Mouse (Mus musculus) MEL (cell line): ENCODE data around the gene Wdr31. TPM values are rescaled to one million over a fixed set of nuclear protein-coding genes. Genes with fewer than 3 reads are reported as not detected.
A peak's percentile ranks its signal among the peaks of the same experiment; 100 is the strongest.

Experiments used
- DNase-seq: peaks from one replicate; pipeline ENCODE4 v3.0.0; 2011; ENCODE audit warnings: low read depth, low spot score
- H3K27ac ChIP-seq: 2 replicates; pipeline ENCODE4 v1.5.1; 2012; ENCODE audit warnings: low read depth, mild to moderate bottlenecking, control low read depth, low read length, moderate library complexity; ENCODE audit not compliant: control insufficient read depth
- H3K27me3 ChIP-seq, 2 experiments: fragments of 150-350 bp in 1 of 2; sonication (generic) in 1 of 2; 2 replicates each; pipeline ENCODE4 v1.6.1; 2012; ENCODE audit warnings: low read length in 2 of 2, mild to moderate bottlenecking in 2 of 2, improper control_type of control experiment in 1 of 2, moderate library complexity in 1 of 2; ENCODE audit not compliant: insufficient read depth in 2 of 2, control insufficient read depth in 1 of 2
- H3K36me3 ChIP-seq, 2 experiments: 2 replicates each; pipeline ENCODE4 v1.6.1; 2012 to 2014; ENCODE audit warnings: low read length in 2 of 2, improper control_type of control experiment in 1 of 2, inconsistent platforms in 1 of 2, mild to moderate bottlenecking in 1 of 2; ENCODE audit not compliant: insufficient read depth in 2 of 2, control insufficient read depth in 1 of 2
- H3K4me1 ChIP-seq, 2 experiments: fragments of 150-350 bp in 1 of 2; sonication (generic) in 1 of 2; 2 replicates each; pipeline ENCODE4 v1.6.1; 2012; ENCODE audit warnings: low read length in 2 of 2, improper control_type of control experiment in 1 of 2, mild to moderate bottlenecking in 1 of 2; ENCODE audit not compliant: insufficient read depth in 2 of 2, control insufficient read depth in 1 of 2
- H3K4me3 ChIP-seq, 2 experiments: fragments of 150-350 bp in 1 of 2; sonication (generic) in 1 of 2; 2 replicates each; pipeline ENCODE4 v1.5.1; 2012; ENCODE audit warnings: low read depth in 2 of 2, low read length in 2 of 2, mild to moderate bottlenecking in 2 of 2, moderate library complexity in 2 of 2, control low read depth in 1 of 2, improper control_type of control experiment in 1 of 2; ENCODE audit not compliant: control insufficient read depth in 1 of 2, insufficient read depth in 1 of 2
- H3K79me2 ChIP-seq: 2 replicates; pipeline ENCODE4 v1.6.1; 2012; ENCODE audit warnings: mild to moderate bottlenecking, low read length, moderate library complexity; ENCODE audit not compliant: control insufficient read depth, poor library complexity, insufficient read depth
- H3K9ac ChIP-seq: 2 replicates; pipeline ENCODE4 v1.6.1; 2012; ENCODE audit warnings: low read depth, mild to moderate bottlenecking, control low read depth, low read length, moderate library complexity; ENCODE audit not compliant: control insufficient read depth, poor library complexity, severe bottlenecking
- H3K9me3 ChIP-seq: fragments of 150-350 bp; sonication (generic); replicated peaks from 2 replicates; pipeline ENCODE4 v1.6.1; 2012; ENCODE audit warnings: mild to moderate bottlenecking, low read length, improper control_type of control experiment, moderate library complexity; ENCODE audit not compliant: insufficient read depth
- CHD2 ChIP-seq: IDR thresholded peaks from 2 replicates; pipeline ENCODE4 v1.6.1; 2011; ENCODE audit warnings: low read length, improper control_type of control experiment
- CTCF ChIP-seq, 3 experiments: IDR thresholded peaks in 2 of 3; conservative IDR thresholded peaks in 1 of 3; 2 replicates each; pipeline ENCODE4 v1.5.1; 2011 to 2012; ENCODE audit warnings: low read length in 3 of 3, low read depth in 2 of 3, mild to moderate bottlenecking in 2 of 3, improper control_type of control experiment in 1 of 3, inconsistent platforms in 1 of 3, mixed read lengths in 1 of 3, moderate library complexity in 1 of 3; ENCODE audit not compliant: control insufficient read depth in 1 of 3, insufficient read depth in 1 of 3, poor library complexity in 1 of 3, severe bottlenecking in 1 of 3
- E2F4 ChIP-seq: IDR thresholded peaks from 2 replicates; pipeline ENCODE4 v1.6.1; 2011; ENCODE audit warnings: low read depth, low read length, improper control_type of control experiment, borderline replicate concordance
- EP300 ChIP-seq, 2 experiments: IDR thresholded peaks; 2 replicates each; pipeline ENCODE4 v1.6.1; 2011; ENCODE audit warnings: improper control_type of control experiment in 2 of 2, low read length in 2 of 2, low read depth in 1 of 2, mild to moderate bottlenecking in 1 of 2
- GATA1 ChIP-seq: IDR thresholded peaks from 2 replicates; pipeline ENCODE4 v1.6.1; 2011; ENCODE audit warnings: low read depth, low read length, improper control_type of control experiment
- KAT2A ChIP-seq: conservative IDR thresholded peaks from 2 replicates; pipeline ENCODE4 v1.6.1; 2012; ENCODE audit warnings: low read depth, low read length, improper control_type of control experiment, inconsistent platforms
- MAX ChIP-seq: IDR thresholded peaks from 2 replicates; pipeline ENCODE4 v1.6.1; 2011; ENCODE audit warnings: low read length, improper control_type of control experiment
- MXI1 ChIP-seq: IDR thresholded peaks from 2 replicates; pipeline ENCODE4 v1.6.1; 2011; ENCODE audit warnings: mild to moderate bottlenecking, low read depth, low read length, improper control_type of control experiment
- NELFE ChIP-seq: IDR thresholded peaks from 2 replicates; pipeline ENCODE4 v1.6.1; 2011; ENCODE audit warnings: low read depth, low read length, improper control_type of control experiment
- POLR2A ChIP-seq, 2 experiments: IDR thresholded peaks; 2 replicates each; pipeline ENCODE4 v1.6.1; 2011 to 2012; ENCODE audit warnings: low read length in 2 of 2, mild to moderate bottlenecking in 2 of 2, control low read depth in 1 of 2, improper control_type of control experiment in 1 of 2, low read depth in 1 of 2, moderate library complexity in 1 of 2; ENCODE audit not compliant: control insufficient read depth in 1 of 2, insufficient read depth in 1 of 2, poor library complexity in 1 of 2
- RAD21 ChIP-seq: IDR thresholded peaks from 2 replicates; pipeline ENCODE4 v1.6.1; 2011; ENCODE audit warnings: mild to moderate bottlenecking, low read depth, low read length, improper control_type of control experiment
- RCOR1 ChIP-seq: IDR thresholded peaks from 2 replicates; pipeline ENCODE4 v1.6.1; 2012; ENCODE audit warnings: low read depth, mild to moderate bottlenecking, inconsistent platforms, low read length, improper control_type of control experiment
- SIN3A ChIP-seq: IDR thresholded peaks from 2 replicates; pipeline ENCODE4 v1.6.1; 2012; ENCODE audit warnings: low read length, improper control_type of control experiment, inconsistent platforms
- SMC3 ChIP-seq: IDR thresholded peaks from 2 replicates; pipeline ENCODE4 v1.6.1; 2011; ENCODE audit warnings: low read depth, low read length, improper control_type of control experiment
- TAL1 ChIP-seq: IDR thresholded peaks from 2 replicates; pipeline ENCODE4 v1.6.1; 2012; ENCODE audit warnings: mild to moderate bottlenecking, inconsistent platforms, low read length, moderate library complexity, mixed read lengths
- TBP ChIP-seq: IDR thresholded peaks from 2 replicates; pipeline ENCODE4 v1.8.0; 2011; ENCODE audit warnings: low read depth, low read length, improper control_type of control experiment
- TCF12 ChIP-seq: IDR thresholded peaks from 2 replicates; pipeline ENCODE4 v1.6.1; 2014; ENCODE audit warnings: low read depth, mild to moderate bottlenecking, inconsistent platforms, low read length, improper control_type of control experiment, moderate library complexity
- polyA plus RNA-seq, 2 experiments: library from polyadenylated mRNA; stranded (reverse) in 1 of 2; unstranded in 1 of 2; fragments of >175 nt in 1 of 2; fragments of >200 nt in 1 of 2; gene quantifications; 2 replicates each; pipeline versions ENCODE4 v1.2.1 to v1.2.4; 2012; ENCODE audit warnings: low replicate concordance in 2 of 2, low read depth in 1 of 2; ENCODE audit not compliant: insufficient read length in 2 of 2, insufficient read depth in 1 of 2, missing spikeins in 1 of 2
- total RNA-seq: library from RNA; depleted of rRNA; stranded (reverse); fragments of 300-350 nt; gene quantifications from 2 replicates; pipeline ENCODE4 v1.2.3, GENCODE M21; 2012

Gene Wdr31
- total and polyA plus RNA-seq, 3 experiments: 0.91 to 1.9 TPM; not detected in 1

DNA sequence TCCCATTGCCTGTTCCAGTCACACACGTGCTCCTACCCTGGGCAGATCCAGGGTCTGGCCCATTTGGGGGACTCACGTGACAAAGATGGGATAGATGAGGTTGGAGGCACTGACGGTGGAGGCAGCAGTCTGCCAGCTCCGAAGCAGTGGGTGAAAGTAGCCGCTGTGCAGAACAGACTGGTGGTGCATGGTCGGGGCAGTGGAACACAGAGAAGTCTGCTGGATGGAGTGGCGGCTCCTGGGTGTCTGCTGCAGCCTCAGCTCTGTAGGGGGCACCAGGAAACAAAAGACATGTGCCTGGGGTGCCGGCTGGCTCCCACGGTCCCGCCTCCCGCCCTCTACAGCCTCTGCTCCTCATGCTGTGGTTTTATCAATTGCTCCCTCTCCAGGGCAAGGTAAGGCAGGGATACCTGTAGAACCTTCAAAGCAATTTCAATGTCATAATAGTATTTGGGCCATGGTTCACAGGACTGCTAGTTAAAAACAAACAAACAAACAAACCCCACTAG, 43.4 kb upstream of the Wdr31 start:
- Histone ChIP-seq H3K79me2 (peaks cover 20% of the 10 kb centered on the region), H3K4me1 (peaks cover 39 to 42% of the 10 kb centered on the region in 2 experiments), H3K36me3 (peaks cover 5 to 40% of the 10 kb centered on the region in 2 experiments; a peak in 3 of 4 replicates), H3K9me3 (no peaks in the 10 kb centered on the region), H3K9ac (no peak overlapping the region), H3K27me3 (no peaks in the 10 kb centered on the region), H3K4me3 (no peak overlapping the region), H3K27ac (no peak overlapping the region)
- DNase-seq: peak; percentile 20
- TF ChIP-seq NELFE (no peak), CHD2 (no peak), SMC3 (no peak), E2F4 (no peak), KAT2A (no peak), TCF12 (no peak)

DNA sequence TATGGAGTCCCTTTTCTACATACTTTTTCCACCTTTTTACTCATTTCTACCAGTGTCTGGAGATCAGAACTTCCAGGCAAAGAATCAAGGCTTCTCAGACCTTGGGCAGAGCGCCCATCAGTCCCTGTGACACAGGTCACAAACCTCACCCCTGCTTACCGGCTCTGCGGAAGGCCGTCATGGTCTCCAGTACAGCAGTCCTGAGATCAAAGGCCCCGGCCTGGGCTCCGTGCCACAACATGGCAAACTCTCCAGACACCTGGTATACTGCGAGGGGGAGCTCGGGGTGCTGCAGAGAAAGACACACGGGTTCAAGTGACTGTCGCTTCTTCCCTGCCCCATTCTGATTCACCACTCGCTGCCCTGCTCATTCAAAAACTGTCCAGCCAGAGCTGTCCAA, 39.2 kb upstream of the Wdr31 start:
- Histone ChIP-seq H3K79me2 (no peaks in the 10 kb centered on the region), H3K27me3 (no peaks in the 10 kb centered on the region), H3K9ac (no peak overlapping the region), H3K4me1 (peaks cover under 1 to 1% of the 10 kb centered on the region in 2 experiments; a peak in 3 of 4 replicates), H3K27ac (no peak overlapping the region), H3K36me3 (peaks cover 0 to 11% of the 10 kb centered on the region in 2 experiments; a peak in 3 of 4 replicates), H3K9me3 (no peaks in the 10 kb centered on the region), H3K4me3 (no peak overlapping the region)
- TF ChIP-seq CTCF (IDR thresholded peaks at IDR 0.05 in 2 of 3, conservative IDR thresholded peaks at IDR 0.05 in 1 of 3; ENCODE audit: control insufficient read depth in 1 of 3, insufficient read depth in 1 of 3, low read depth in 2 of 3, low read length in 3 of 3, poor library complexity in 1 of 3, severe bottlenecking in 1 of 3) (no peak), RAD21 (no peak), GATA1 (no peak), EP300 (IDR thresholded peaks at IDR 0.05; ENCODE audit: low read depth in 1 of 2, low read length in 2 of 2) (no peak), TBP (no peak), POLR2A (IDR thresholded peaks at IDR 0.05; ENCODE audit: control insufficient read depth in 1 of 2, insufficient read depth in 1 of 2, low read depth in 1 of 2, low read length in 2 of 2, poor library complexity in 1 of 2) (no peak), MXI1 (no peak), SMC3 (no peak), MAX (no peak), RCOR1 (no peak)
- peak; percentile 5 for DNase-seq

DNA sequence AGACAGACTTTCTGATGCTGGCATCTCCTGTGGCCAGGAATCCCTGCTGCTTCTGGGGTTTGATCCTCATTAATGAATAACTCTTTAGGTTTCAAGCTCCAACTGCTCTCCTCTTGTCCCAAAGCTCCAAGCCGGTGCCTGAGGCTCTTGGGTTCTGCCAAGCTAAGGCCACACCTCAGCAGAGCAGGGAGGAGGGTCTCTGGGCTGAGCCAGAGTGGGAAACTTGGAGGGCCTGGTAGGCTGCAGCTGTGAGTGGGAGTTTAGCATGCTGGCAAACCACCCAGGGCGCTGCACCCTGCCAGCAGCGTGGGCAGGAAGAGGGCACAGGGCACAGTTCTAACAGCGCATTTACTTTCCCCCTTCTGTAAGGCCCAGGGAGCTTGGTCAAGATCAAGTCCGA, 38.1 kb upstream of the Wdr31 start:
- no peaks in the 10 kb centered on the region for H3K9me3 ChIP-seq
- peak; percentile 7 for DNase-seq
- no peak overlapping the region for H3K9ac ChIP-seq
- H3K79me2 ChIP-seq: no peaks in the 10 kb centered on the region
- no peaks in the 10 kb centered on the region for H3K4me1 ChIP-seq
- H3K27me3 ChIP-seq: no peaks in the 10 kb centered on the region
- H3K36me3 ChIP-seq: peaks cover 0 to 11% of the 10 kb centered on the region in 2 experiments; a peak in 2 of 4 replicates
- TF ChIP-seq SIN3A (no peak), TAL1 (no peak), TBP (no peak), GATA1 (no peak)
- TF ChIP-seq, all 39 proteins: peak for 0
- H3K27ac ChIP-seq: no peak overlapping the region
- no peak overlapping the region for H3K4me3 ChIP-seq
